20 mouse cellular contexts compared by ENCODE assay signal in genomic region chr8:126026121-126026520, GRCm38 (mm10). TPM values are rescaled to one million over a fixed set of nuclear protein-coding genes. Genes with fewer than 3 reads are reported as not detected.
A peak's percentile ranks its signal among the peaks of the same experiment; 100 is the strongest.
DNase-seq lines count a peak whose midpoint lies in the region; ATAC-seq lines count a peak whose summit lies in the region.
"Had no signal": no experiment of that assay in that cellular context is flagged by ENCODE, and none has a peak within 500 bp of the region (broad histone marks: within the 10 kb centered on the region; RNA-seq: fewer than 3 reads in every experiment).

No protein-coding gene starts in this region.

- peaks cover 8% of the 10 kb centered on the region for H3K4me1 ChIP-seq in kidney, embryonic 16.5 days (ENCODE audit: insufficient read depth, low read length)
- H3K4me1 ChIP-seq in forebrain, embryonic 11.5 days (replicated peaks; ENCODE audit: control insufficient read depth, insufficient read depth, low read length) = no peaks in the 10 kb centered on the region
- H3K4me1 ChIP-seq in midbrain, embryonic 14.5 days (ENCODE audit: control insufficient read depth, insufficient read depth, low read length) = no peaks in the 10 kb centered on the region
- H3K4me1 ChIP-seq: forebrain, embryonic 10.5 days; heart, embryonic 10.5 days; hindbrain, embryonic 10.5 days; midbrain, embryonic 12.5 days; neural tube, embryonic 12.5 days had no signal

- H3K36me3 ChIP-seq in kidney, embryonic 16.5 days (ENCODE audit: insufficient read depth, low read length) = 0 out of 2 replicates have a peak, but pooled peaks cover under 1% of the 10 kb centered on the region
- H3K36me3 ChIP-seq in forebrain, embryonic 11.5 days (ENCODE audit: control insufficient read depth, insufficient read depth, low read length) = no peaks in the 10 kb centered on the region
- H3K36me3 ChIP-seq in midbrain, embryonic 14.5 days (ENCODE audit: control insufficient read depth, insufficient read depth, low read length) = no peaks in the 10 kb centered on the region
- H3K36me3 ChIP-seq: G1E; heart, embryonic 10.5 days; hindbrain, embryonic 10.5 days; midbrain, embryonic 12.5 days; neural tube, embryonic 12.5 days had no signal

- peak; percentile 60 for DNase-seq in cerebellum, adult 9-10 months
- DNase-seq in cerebellum, postnatal 4 days (ENCODE audit: low spot score in 2 of 2) = no peak
- DNase-seq in kidney, adult 8-10 months = no peak
- peak; percentile 50 for DNase-seq in testis, postnatal 10 days (ENCODE audit: low spot score)
- DNase-seq in testis, postnatal 14 days (ENCODE audit: low spot score) = no peak
- DNase-seq in forebrain, embryonic 11.5 days (ENCODE audit: low spot score) = no peak
- DNase-seq in midbrain, embryonic 14.5 days = no peak
- DNase-seq: adrenal gland, postnatal 14 days; embryo, embryonic 11 days; liver; thymus, adult 18-20 months had no signal

- no peak overlapping the region; the same call in 1 of the 2 replicates for H3K4me2 ChIP-seq in kidney, embryonic 16.5 days (replicated peaks; ENCODE audit: low read depth, low read length)
- H3K4me2 ChIP-seq in forebrain, embryonic 11.5 days (ENCODE audit: low read depth, low read length, severe bottlenecking) = no peak overlapping the region
- H3K4me2 ChIP-seq in midbrain, embryonic 14.5 days (ENCODE audit: low read length) = no peak overlapping the region
- H3K4me2 ChIP-seq: midbrain, embryonic 12.5 days; neural tube, embryonic 12.5 days had no signal

- no peaks in the 10 kb centered on the region for H3K9me3 ChIP-seq in kidney, embryonic 16.5 days (ENCODE audit: low read length)
- no peaks in the 10 kb centered on the region for H3K9me3 ChIP-seq in forebrain, embryonic 11.5 days (ENCODE audit: control insufficient read depth, low read length)
- no peaks in the 10 kb centered on the region for H3K9me3 ChIP-seq in midbrain, embryonic 14.5 days (ENCODE audit: control insufficient read depth, low read length)
- H3K9me3 ChIP-seq: forebrain, embryonic 10.5 days; heart, embryonic 10.5 days; hindbrain, embryonic 10.5 days; midbrain, embryonic 12.5 days; neural tube, embryonic 12.5 days had no signal

- H3K9ac ChIP-seq in kidney, embryonic 16.5 days (replicated peaks; ENCODE audit: low read length) = no peak overlapping the region
- H3K9ac ChIP-seq in forebrain, embryonic 11.5 days (ENCODE audit: low read length) = no peak overlapping the region
- no peak overlapping the region for H3K9ac ChIP-seq in midbrain, embryonic 14.5 days (replicated peaks; ENCODE audit: low read length)
- H3K9ac ChIP-seq: midbrain, embryonic 12.5 days; neural tube, embryonic 12.5 days had no signal

- H3K27ac ChIP-seq in kidney, embryonic 16.5 days (ENCODE audit: low read length) = peak overlapping the region; percentile 58
- H3K27ac ChIP-seq in forebrain, embryonic 11.5 days (ENCODE audit: low read depth, low read length) = no peak overlapping the region
- H3K27ac ChIP-seq in midbrain, embryonic 14.5 days (replicated peaks; ENCODE audit: low read depth, low read length) = no peak overlapping the region
- H3K27ac ChIP-seq: forebrain, embryonic 10.5 days; heart, embryonic 10.5 days; hindbrain, embryonic 10.5 days; hindbrain, postnatal 0 days; midbrain, embryonic 12.5 days; neural tube, embryonic 12.5 days had no signal

- no peak overlapping the region for H3K4me3 ChIP-seq in kidney, embryonic 16.5 days (ENCODE audit: low read length)
- no peak overlapping the region for H3K4me3 ChIP-seq in forebrain, embryonic 11.5 days (ENCODE audit: low read depth, low read length)
- no peak overlapping the region for H3K4me3 ChIP-seq in midbrain, embryonic 14.5 days (replicated peaks; ENCODE audit: low read depth, low read length)
- H3K4me3 ChIP-seq: forebrain, embryonic 10.5 days; heart, embryonic 10.5 days; hindbrain, embryonic 10.5 days; midbrain, embryonic 12.5 days; neural tube, embryonic 12.5 days had no signal

- ATAC-seq in kidney, embryonic 16.5 days (ENCODE audit: low FRiP score, low TSS enrichment) = no peak
- ATAC-seq in forebrain, embryonic 11.5 days (replicated peaks; ENCODE audit: low FRiP score) = no peak
- ATAC-seq in midbrain, embryonic 14.5 days (ENCODE audit: low FRiP score, low TSS enrichment) = no peak
- ATAC-seq: activated CD4-positive, CD25-positive, alpha-beta regulatory T cell, adult 4 months; hindbrain, postnatal 0 days had no signal

- no peaks in the 10 kb centered on the region for H3K27me3 ChIP-seq in kidney, embryonic 16.5 days (ENCODE audit: insufficient read depth, low read length)
- no peaks in the 10 kb centered on the region for H3K27me3 ChIP-seq in forebrain, embryonic 11.5 days (ENCODE audit: control insufficient read depth, insufficient read depth, low read length)
- no peaks in the 10 kb centered on the region for H3K27me3 ChIP-seq in midbrain, embryonic 14.5 days (ENCODE audit: control insufficient read depth, insufficient read depth, low read length)
- H3K27me3 ChIP-seq: midbrain, embryonic 12.5 days; neural tube, embryonic 12.5 days had no signal

- 80% methylated on average over 9 of the region's 9 CpGs for WGBS in kidney, embryonic 16.5 days
- 91% methylated on average over 9 of the region's 9 CpGs for WGBS in forebrain, embryonic 11.5 days
- WGBS in midbrain, embryonic 14.5 days = 92% methylated on average over 9 of the region's 9 CpGs

RNA-seq across cellular contexts. Expression of gene Kcnk1, which starts 31.2 kb away (rescaled TPM):
- 53.6 and 56.5 TPM in 2 replicates for polyA plus RNA-seq in kidney, embryonic 16.5 days (2015; fragmentation: Nextera tagmentation; extraction: Ambion mirVana)
- polyA plus RNA-seq in forebrain, embryonic 11.5 days (2014; fragmentation: Nextera tagmentation; extraction: Ambion mirVana) = 8.3 and 8.9 TPM in 2 replicates
- 14.3 and 18.5 TPM in 2 replicates for polyA plus RNA-seq in midbrain, embryonic 14.5 days (2014; fragmentation: Nextera tagmentation; extraction: Ambion mirVana)
- polyA plus RNA-seq: activated CD4-positive, CD25-positive, alpha-beta regulatory T cell, adult 4 months; G1E had no signal

Comparison
In these comparisons a context has a peak if more than half of its experiments do, and no peak if none do; other contexts are left out.
1. DNase-seq: peak in cerebellum, adult 9-10 months (single experiment) and testis, postnatal 10 days (single experiment); none in cerebellum, postnatal 4 days (0 of 2), kidney, adult 8-10 months (0 of 2), testis, postnatal 14 days (single experiment), forebrain, embryonic 11.5 days (single experiment) and midbrain, embryonic 14.5 days (single experiment).